Mouse (Mus musculus): Measurements from ENCODE around the gene Gls. TPM values are rescaled to one million over a fixed set of nuclear protein-coding genes. Genes with fewer than 3 reads are reported as not detected.

The Gls gene
- polyA plus RNA-seq, 1 experiment from 2014 or later, result 16.3 TPM

- Histone ChIP-seq H3K4me2 (no peak overlapping the region), H3K36me3 (no peaks in the 10 kb centered on the region), H3K9me3 (replicated peaks) (no peaks in the 10 kb centered on the region), H3K4me1 (no peaks in the 10 kb centered on the region), H3K4me3 (no peak overlapping the region), H3K27ac (no peak overlapping the region), H3K9ac (no peak overlapping the region), H3K27me3 (replicated peaks) (no peaks in the 10 kb centered on the region)
- WGBS (ENCODE audit: insufficient replicate concordance), result 75% methylated on average over 4 of the region's 4 CpGs
- ATAC-seq, result no peak
Observed at GRCm38 (mm10) chr1:52260354-52261090, 27.5 kb upstream of the Gls start.

- no peaks in the 10 kb centered on the region for H3K9me3 ChIP-seq (replicated peaks)
- no peak for ATAC-seq
- H3K36me3 ChIP-seq, result no peaks in the 10 kb centered on the region
- 75% methylated on average over 9 of the region's 9 CpGs for WGBS (ENCODE audit: insufficient replicate concordance)
- H3K4me2 ChIP-seq, result no peak overlapping the region
- H3K4me3 ChIP-seq, result no peak overlapping the region
- no peak overlapping the region for H3K27ac ChIP-seq
- no peaks in the 10 kb centered on the region for H3K27me3 ChIP-seq (replicated peaks)
- no peak overlapping the region for H3K9ac ChIP-seq
- no peaks in the 10 kb centered on the region for H3K4me1 ChIP-seq
Observed at GRCm38 (mm10) chr1:52258006-52258749, 25.1 kb upstream of the Gls start.

- no peaks in the 10 kb centered on the region for H3K36me3 ChIP-seq
- no peak overlapping the region for H3K9ac ChIP-seq
- H3K4me3 ChIP-seq, result no peak overlapping the region
- no peaks in the 10 kb centered on the region for H3K4me1 ChIP-seq
- no peak overlapping the region for H3K4me2 ChIP-seq
- H3K27ac ChIP-seq, result no peak overlapping the region
- no peaks in the 10 kb centered on the region for H3K27me3 ChIP-seq (replicated peaks)
- WGBS (ENCODE audit: insufficient replicate concordance), result 57% methylated on average over 4 of the region's 4 CpGs
- no peak for ATAC-seq
- H3K9me3 ChIP-seq (replicated peaks), result no peaks in the 10 kb centered on the region
Observed at GRCm38 (mm10) chr1:52256916-52257315, 23.9 kb upstream of the Gls start.

DNA sequence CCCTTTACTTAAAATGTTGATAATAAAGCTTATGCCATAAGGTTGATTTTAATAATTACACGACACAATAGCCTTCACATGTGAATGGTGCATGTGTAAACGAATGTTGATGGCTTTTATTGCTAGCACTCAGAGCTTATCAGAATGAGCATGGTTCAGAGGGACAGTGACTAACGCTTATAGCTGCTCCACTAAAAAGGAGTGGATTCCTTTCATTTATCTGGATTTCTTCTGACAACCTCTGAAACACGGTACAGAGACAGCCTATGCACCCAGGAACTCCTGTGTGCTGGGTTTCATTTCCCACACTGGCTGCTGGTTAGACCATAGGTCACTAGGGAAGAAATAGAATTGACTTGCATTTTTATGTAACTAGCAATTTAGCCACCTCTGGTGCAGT is 23.2 kb upstream of the Gls start:
- WGBS (ENCODE audit: insufficient replicate concordance), result 54% methylated on average over 4 of the region's 4 CpGs
- no peak overlapping the region for H3K27ac ChIP-seq
- ATAC-seq, result no peak
- H3K4me3 ChIP-seq, result no peak overlapping the region
- H3K9me3 ChIP-seq (replicated peaks), result no peaks in the 10 kb centered on the region
- no peak overlapping the region for H3K9ac ChIP-seq
- H3K36me3 ChIP-seq, result no peaks in the 10 kb centered on the region
- H3K4me1 ChIP-seq, result no peaks in the 10 kb centered on the region
- no peak overlapping the region for H3K4me2 ChIP-seq
- no peaks in the 10 kb centered on the region for H3K27me3 ChIP-seq (replicated peaks)

GRCm38 (mm10) chr1:52254411-52254810 is 21.4 kb upstream of the Gls start:
- Histone ChIP-seq H3K9ac (no peak overlapping the region), H3K4me3 (no peak overlapping the region), H3K36me3 (no peaks in the 10 kb centered on the region), H3K27me3 (replicated peaks) (no peaks in the 10 kb centered on the region), H3K27ac (no peak overlapping the region), H3K4me1 (no peaks in the 10 kb centered on the region), H3K9me3 (replicated peaks) (no peaks in the 10 kb centered on the region), H3K4me2 (no peak overlapping the region)
- WGBS (ENCODE audit: insufficient replicate concordance), result 48% methylated on average over 2 of the region's 2 CpGs
- ATAC-seq, result no peak

DNA sequence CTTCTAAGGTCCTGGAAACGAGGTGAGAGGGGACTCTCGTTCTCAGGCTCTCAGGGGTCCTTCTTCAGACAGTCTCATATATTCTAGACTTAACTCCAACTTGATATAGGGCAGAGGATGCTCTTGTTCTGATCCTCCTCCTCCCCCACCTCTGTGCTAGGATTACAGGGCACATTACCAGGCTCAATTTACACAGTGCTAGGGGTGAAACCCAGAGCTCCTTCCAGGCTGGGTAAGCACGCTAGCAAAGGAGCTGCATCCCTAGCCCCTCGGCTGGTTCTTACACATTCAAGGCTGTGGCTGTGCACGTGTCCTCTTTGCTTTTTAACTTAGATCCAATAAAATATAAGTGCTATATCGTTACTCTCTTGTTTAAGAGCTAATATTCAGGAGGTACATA is 20.4 kb upstream of the Gls start:
- H3K4me2 ChIP-seq, result no peak overlapping the region

GRCm38 (mm10) chr1:52252447-52252846 is 19.4 kb upstream of the Gls start:
- WGBS (ENCODE audit: insufficient replicate concordance), result 45% methylated on average over 2 of the region's 2 CpGs
- Histone ChIP-seq H3K27ac (no peak overlapping the region), H3K4me3 (no peak overlapping the region), H3K27me3 (replicated peaks) (no peaks in the 10 kb centered on the region), H3K4me1 (no peaks in the 10 kb centered on the region), H3K4me2 (no peak overlapping the region), H3K9ac (no peak overlapping the region), H3K36me3 (no peaks in the 10 kb centered on the region), H3K9me3 (replicated peaks) (no peaks in the 10 kb centered on the region)
- no peak for ATAC-seq

More for the DNA sequence above, 20.4 kb upstream of the Gls start:
- H3K4me1 ChIP-seq, result no peaks in the 10 kb centered on the region
- H3K4me3 ChIP-seq, result no peak overlapping the region
- no peaks in the 10 kb centered on the region for H3K36me3 ChIP-seq
- no peak overlapping the region for H3K27ac ChIP-seq
- ATAC-seq, result no peak
- WGBS (ENCODE audit: insufficient replicate concordance), result 59% methylated on average over 6 of the region's 6 CpGs
- H3K27me3 ChIP-seq (replicated peaks), result no peaks in the 10 kb centered on the region
- no peaks in the 10 kb centered on the region for H3K9me3 ChIP-seq (replicated peaks)
- H3K9ac ChIP-seq, result no peak overlapping the region

DNA sequence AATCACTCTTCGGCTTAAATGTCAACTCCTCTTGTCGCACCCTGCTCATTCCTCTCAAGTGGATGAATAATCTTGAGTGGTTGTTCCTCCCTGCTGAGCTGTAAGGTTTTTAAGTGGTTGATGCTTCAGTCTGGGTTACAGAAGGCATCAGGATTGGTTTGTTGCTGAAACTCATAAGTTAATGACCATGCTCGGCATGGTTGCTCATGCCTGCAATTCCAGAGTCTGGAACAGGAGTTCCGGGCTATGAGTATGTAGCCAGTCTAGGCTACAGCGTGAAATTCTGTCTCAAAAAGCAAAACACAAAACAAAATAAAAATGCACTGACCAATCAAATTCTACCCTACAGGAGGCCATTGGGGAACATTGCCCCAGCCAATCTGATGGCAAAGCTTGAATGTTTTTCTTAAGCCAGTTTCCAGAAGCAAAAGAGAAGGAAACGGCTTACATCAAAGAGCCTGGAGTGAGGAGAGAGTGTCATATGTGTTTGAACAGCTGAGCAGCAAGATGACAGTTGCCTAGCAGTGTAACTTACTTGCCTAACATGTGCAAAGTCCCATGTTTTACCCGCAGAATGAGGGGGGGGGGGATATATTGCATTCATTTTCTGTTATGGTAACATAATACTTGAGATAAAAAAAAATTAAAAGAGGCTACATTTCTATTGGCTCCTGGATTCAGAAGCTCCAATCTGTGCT is 18.2 kb upstream of the Gls start:
- no peak overlapping the region for H3K9ac ChIP-seq
- H3K27me3 ChIP-seq (replicated peaks), result no peaks in the 10 kb centered on the region
- H3K4me3 ChIP-seq, result no peak overlapping the region
- no peak overlapping the region for H3K4me2 ChIP-seq
- no peak for ATAC-seq
- H3K36me3 ChIP-seq, result no peaks in the 10 kb centered on the region
- H3K27ac ChIP-seq, result no peak overlapping the region
- H3K9me3 ChIP-seq (replicated peaks), result no peaks in the 10 kb centered on the region
- no peaks in the 10 kb centered on the region for H3K4me1 ChIP-seq
- WGBS (ENCODE audit: insufficient replicate concordance), result 64% methylated on average over 7 of the region's 7 CpGs

- H3K27me3 ChIP-seq (replicated peaks), result no peaks in the 10 kb centered on the region
- ATAC-seq, result no peak
- no peak overlapping the region for H3K9ac ChIP-seq
- WGBS (ENCODE audit: insufficient replicate concordance), result 61% methylated on average over 3 of the region's 3 CpGs
- H3K4me2 ChIP-seq, result no peak overlapping the region
- no peaks in the 10 kb centered on the region for H3K9me3 ChIP-seq (replicated peaks)
- no peaks in the 10 kb centered on the region for H3K4me1 ChIP-seq
- no peak overlapping the region for H3K4me3 ChIP-seq
- H3K27ac ChIP-seq, result no peak overlapping the region
- no peaks in the 10 kb centered on the region for H3K36me3 ChIP-seq
Observed at GRCm38 (mm10) chr1:52248899-52249556, 16.0 kb upstream of the Gls start.

- Histone ChIP-seq H3K4me1 (no peaks in the 10 kb centered on the region), H3K27me3 (replicated peaks) (0 out of 2 replicates have a peak, but pooled peaks cover 3% of the 10 kb centered on the region), H3K9me3 (replicated peaks) (no peaks in the 10 kb centered on the region), H3K9ac (no peak overlapping the region), H3K4me2 (no peak overlapping the region), H3K27ac (no peak overlapping the region), H3K4me3 (no peak overlapping the region), H3K36me3 (no peaks in the 10 kb centered on the region)
- ATAC-seq, result no peak
- WGBS (ENCODE audit: insufficient replicate concordance), result 67% methylated on average over 3 of the region's 3 CpGs
Observed at GRCm38 (mm10) chr1:52242270-52242669, 9.2 kb upstream of the Gls start.

DNA sequence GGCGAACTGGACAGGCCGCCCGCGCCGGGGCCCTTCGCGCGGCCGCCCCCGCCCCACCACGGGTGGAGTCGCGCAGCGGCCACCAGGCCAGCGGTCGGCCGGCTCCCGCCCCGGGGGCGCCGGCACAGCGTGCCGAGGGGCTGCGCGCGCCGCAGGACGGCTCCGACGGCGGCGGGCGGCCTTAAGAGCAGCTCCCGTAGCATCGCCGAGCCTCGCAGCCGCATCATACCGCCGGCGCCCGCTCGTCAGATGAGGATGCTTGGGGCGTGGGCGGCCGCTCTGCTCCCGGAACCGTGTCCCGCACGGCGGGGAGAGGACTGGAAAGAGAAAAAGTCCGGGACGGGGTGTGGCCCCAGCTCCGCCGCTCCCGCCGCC is 279 bp downstream of the Gls start:
- peak; percentile 57 for ATAC-seq
- Histone ChIP-seq H3K4me3 (peak overlapping the region; percentile 90), H3K27ac (peak overlapping the region; percentile 96), H3K4me1 (peaks cover 26% of the 10 kb centered on the region), H3K4me2 (peak overlapping the region; percentile 79), H3K9me3 (replicated peaks) (no peaks in the 10 kb centered on the region), H3K36me3 (no peaks in the 10 kb centered on the region), H3K9ac (peak overlapping the region; percentile 92), H3K27me3 (replicated peaks) (no peaks in the 10 kb centered on the region)
- 2% methylated on average over 49 of the region's 57 CpGs for WGBS (ENCODE audit: insufficient replicate concordance)

All from liver, embryonic 12.5 days (tissue).